Mouse (Mus musculus) embryonic facial prominence, embryonic 12.5 days (tissue): Measurements from ENCODE around the gene Pon1. TPM values are rescaled to one million over a fixed set of nuclear protein-coding genes. Genes with fewer than 3 reads are reported as not detected.

Experiments
- ATAC-seq: fragments of 200-750 bp; cut with Nextera tagmentation; 2 replicates; pipeline ENCODE4 v1.8.0; 2017; ENCODE audit not compliant: insufficient number of reproducible peaks, insufficient read depth, low FRiP score, low TSS enrichment
- H3K27ac ChIP-seq: fragments of 300-500 bp; sonication (generic); 2 replicates; pipeline ENCODE4 v1.5.1; 2016; ENCODE audit warnings: mild to moderate bottlenecking
- H3K27me3 ChIP-seq: fragments of 300-500 bp; sonication (generic); 2 replicates; pipeline ENCODE4 v1.6.1; 2016; ENCODE audit warnings: mild to moderate bottlenecking, moderate library complexity
- H3K36me3 ChIP-seq: fragments of 300-500 bp; sonication (generic); 2 replicates; pipeline ENCODE4 v1.6.1; 2016; ENCODE audit warnings: mild to moderate bottlenecking
- H3K4me1 ChIP-seq: fragments of 300-500 bp; sonication (generic); 2 replicates; pipeline ENCODE4 v1.6.1; 2016
- H3K4me2 ChIP-seq: fragments of 300-500 bp; sonication (generic); replicated peaks from 2 replicates; pipeline ENCODE4 v1.6.1; 2016; ENCODE audit warnings: mild to moderate bottlenecking, moderate library complexity
- H3K4me3 ChIP-seq: fragments of 300-500 bp; sonication (generic); 2 replicates; pipeline ENCODE4 v1.5.1; 2016; ENCODE audit warnings: mild to moderate bottlenecking
- H3K9ac ChIP-seq: fragments of 300-500 bp; sonication (generic); 2 replicates; pipeline ENCODE4 v1.6.1; 2016; ENCODE audit warnings: mild to moderate bottlenecking, moderate library complexity
- H3K9me3 ChIP-seq: fragments of 300-500 bp; sonication (generic); 2 replicates; pipeline ENCODE4 v1.6.1; 2016; ENCODE audit warnings: mild to moderate bottlenecking, moderate library complexity
- WGBS: fragments of 180-500 bp; shearing (Covaris S2); methylation state at CpG from one replicate; pipeline ENCODE4 v1.1.7; 2016; 5-methylcytosine and 5-hydroxymethylcytosine counted together
- polyA plus RNA-seq: library from polyadenylated mRNA; unstranded; fragments of >200 nt; fragmentation: Nextera tagmentation; extraction: Ambion mirVana; gene quantifications from 2 replicates; pipeline ENCODE4 v1.2.1, GENCODE M21; 2016

The Pon1 gene
- polyA plus RNA-seq, 1 experiment from 2014 or later: 0.27 TPM

GRCm38 (mm10) chr6:5119181-5119910 lies 74.4 kb downstream of the Pon1 start:
- no peak overlapping the region for H3K4me2 ChIP-seq
- no peak overlapping the region for H3K9ac ChIP-seq
- ATAC-seq: no peak
- H3K27ac ChIP-seq: no peak overlapping the region
- no peaks in the 10 kb centered on the region for H3K9me3 ChIP-seq
- no peaks in the 10 kb centered on the region for H3K27me3 ChIP-seq
- H3K4me3 ChIP-seq: no peak overlapping the region
- 80% methylated on average over 15 of the region's 15 CpGs for WGBS
- peaks cover 17% of the 10 kb centered on the region for H3K36me3 ChIP-seq
- H3K4me1 ChIP-seq: no peaks in the 10 kb centered on the region

Other genes starting within 250 kb of the Pon1 start
- gene Pon3, start 62.3 kb upstream of the Pon1 start, polyA plus RNA-seq: 6.5 and 6.6 TPM in 2 replicates
- 24.4 and 25.1 TPM in 2 replicates for gene Pon2, start 104.5 kb upstream of the Pon1 start, polyA plus RNA-seq
- gene Asb4, start 189.4 kb upstream of the Pon1 start, polyA plus RNA-seq: 60.3 and 66.7 TPM in 2 replicates